In genomic region chr8:117527983-117528382, GRCm38 (mm10) we compare ENCODE assay signal across 24 mouse cellular contexts. TPM values are rescaled to one million over a fixed set of nuclear protein-coding genes. Genes with fewer than 3 reads are reported as not detected.
DNase-seq lines count a peak whose midpoint lies in the region; ATAC-seq and TF ChIP-seq lines count a peak whose summit lies in the region.
"Had no signal": no experiment of that assay in that cellular context is flagged by ENCODE, and none has a peak within 500 bp of the region (broad histone marks: within the 10 kb centered on the region; RNA-seq: fewer than 3 reads in every experiment).

No protein-coding gene starts in this region.

- no peak overlapping the region for H3K4me2 ChIP-seq in heart, embryonic 11.5 days
- H3K4me2 ChIP-seq in midbrain, embryonic 11.5 days: no peak overlapping the region
- no peak overlapping the region for H3K4me2 ChIP-seq in midbrain, postnatal 0 days (ENCODE audit: low read depth, low read length, poor library complexity, severe bottlenecking)
- H3K4me2 ChIP-seq: hindbrain, embryonic 15.5 days; intestine, embryonic 15.5 days; limb, embryonic 12.5 days; liver, embryonic 13.5 days; lung, embryonic 15.5 days had no signal

- no peaks in the 10 kb centered on the region for H3K9me3 ChIP-seq in heart, embryonic 10.5 days
- no peaks in the 10 kb centered on the region for H3K9me3 ChIP-seq in heart, embryonic 11.5 days (replicated peaks; ENCODE audit: control insufficient read depth, low read length)
- no peaks in the 10 kb centered on the region for H3K9me3 ChIP-seq in midbrain, embryonic 11.5 days (ENCODE audit: control insufficient read depth, low read length)
- no peaks in the 10 kb centered on the region for H3K9me3 ChIP-seq in midbrain, postnatal 0 days (ENCODE audit: low read length)
- H3K9me3 ChIP-seq: hindbrain, embryonic 15.5 days; intestine, embryonic 15.5 days; limb, embryonic 12.5 days; liver, embryonic 13.5 days; lung, embryonic 15.5 days had no signal

- ATAC-seq in heart, embryonic 11.5 days (replicated peaks; ENCODE audit: insufficient number of reproducible peaks, low FRiP score, low TSS enrichment): no peak
- no peak for ATAC-seq in midbrain, embryonic 11.5 days (ENCODE audit: low FRiP score)
- no peak for ATAC-seq in midbrain, postnatal 0 days (ENCODE audit: low FRiP score)
- ATAC-seq in neutrophil, adult 5-6 weeks (ENCODE audit: extremely low read depth, insufficient number of reproducible peaks, low FRiP score, poor library complexity, severe bottlenecking): peak; percentile 56
- ATAC-seq: forebrain, embryonic 16.5 days; intestine, embryonic 15.5 days had no signal

- peaks cover 23% of the 10 kb centered on the region for H3K4me1 ChIP-seq in heart, embryonic 10.5 days
- peaks cover 10% of the 10 kb centered on the region for H3K4me1 ChIP-seq in heart, embryonic 11.5 days (ENCODE audit: control insufficient read depth, insufficient read depth, low read length)
- H3K4me1 ChIP-seq in midbrain, embryonic 11.5 days (ENCODE audit: control insufficient read depth, insufficient read depth, low read length): no peaks in the 10 kb centered on the region
- H3K4me1 ChIP-seq in midbrain, postnatal 0 days (ENCODE audit: insufficient read depth, low read length): no peaks in the 10 kb centered on the region
- H3K4me1 ChIP-seq: hindbrain, embryonic 15.5 days; intestine, embryonic 15.5 days; limb, embryonic 12.5 days; lung, embryonic 15.5 days had no signal

- peak overlapping the region; percentile 47; the same call in 1 of the 2 replicates for H3K27ac ChIP-seq in heart, embryonic 10.5 days
- no peak overlapping the region for H3K27ac ChIP-seq in heart, embryonic 11.5 days (ENCODE audit: low read depth, low read length)
- no peak overlapping the region for H3K27ac ChIP-seq in midbrain, embryonic 11.5 days (ENCODE audit: low read depth, low read length)
- no peak overlapping the region for H3K27ac ChIP-seq in midbrain, postnatal 0 days (ENCODE audit: low read depth, low read length)
- H3K27ac ChIP-seq: hindbrain, embryonic 15.5 days; intestine, embryonic 15.5 days; limb, embryonic 12.5 days; liver, embryonic 13.5 days; lung, embryonic 15.5 days had no signal

- H3K36me3 ChIP-seq in heart, embryonic 10.5 days: no peaks in the 10 kb centered on the region
- no peaks in the 10 kb centered on the region for H3K36me3 ChIP-seq in heart, embryonic 11.5 days (ENCODE audit: control insufficient read depth, insufficient read depth, low read length)
- no peaks in the 10 kb centered on the region for H3K36me3 ChIP-seq in midbrain, embryonic 11.5 days (ENCODE audit: control insufficient read depth, insufficient read depth, low read length)
- no peaks in the 10 kb centered on the region for H3K36me3 ChIP-seq in midbrain, postnatal 0 days (ENCODE audit: insufficient read depth, low read length)
- H3K36me3 ChIP-seq in splenic B cell, adult 2 months (ENCODE audit: control insufficient read depth, insufficient read depth, low read length, poor library complexity, severe bottlenecking): no peaks in the 10 kb centered on the region; the same call in 1 of the 2 replicates
- H3K36me3 ChIP-seq: hindbrain, embryonic 15.5 days; intestine, embryonic 15.5 days; limb, embryonic 12.5 days; liver, embryonic 13.5 days; lung, embryonic 15.5 days had no signal

- no peak for TF ChIP-seq CTCF in midbrain, postnatal 0 days (IDR thresholded peaks at IDR 0.05)

- no peaks in the 10 kb centered on the region for H3K27me3 ChIP-seq in heart, embryonic 10.5 days (ENCODE audit: insufficient read depth, poor library complexity, severe bottlenecking)
- H3K27me3 ChIP-seq in heart, embryonic 11.5 days (ENCODE audit: control insufficient read depth, insufficient read depth, low read length): no peaks in the 10 kb centered on the region
- H3K27me3 ChIP-seq in midbrain, embryonic 11.5 days (ENCODE audit: control insufficient read depth, insufficient read depth, low read length): no peaks in the 10 kb centered on the region
- no peaks in the 10 kb centered on the region for H3K27me3 ChIP-seq in midbrain, postnatal 0 days (ENCODE audit: insufficient read depth, low read length)
- no peaks in the 10 kb centered on the region for H3K27me3 ChIP-seq in splenic B cell, adult 2 months (ENCODE audit: control insufficient read depth, insufficient read depth, low read length, poor library complexity, severe bottlenecking)
- H3K27me3 ChIP-seq: hindbrain, embryonic 15.5 days; intestine, embryonic 15.5 days; limb, embryonic 12.5 days; liver, embryonic 13.5 days; lung, embryonic 15.5 days had no signal

- no peak overlapping the region for H3K4me3 ChIP-seq in heart, embryonic 10.5 days
- H3K4me3 ChIP-seq in heart, embryonic 11.5 days (ENCODE audit: low read depth, low read length): no peak overlapping the region
- no peak overlapping the region for H3K4me3 ChIP-seq in midbrain, embryonic 11.5 days (ENCODE audit: low read depth, low read length)
- H3K4me3 ChIP-seq in midbrain, postnatal 0 days (ENCODE audit: low read depth, low read length): no peak overlapping the region
- H3K4me3 ChIP-seq: hindbrain, embryonic 15.5 days; intestine, embryonic 15.5 days; limb, embryonic 12.5 days; liver, embryonic 13.5 days; lung, embryonic 15.5 days had no signal

- DNase-seq in heart, embryonic 10.5 days (ENCODE audit: low spot score): no peak
- DNase-seq in midbrain, embryonic 11.5 days (ENCODE audit: low spot score, missing footprints): peak; percentile 33
- DNase-seq in midbrain, postnatal 0 days (ENCODE audit: low spot score): no peak
- DNase-seq in splenic B cell, adult 2 months (ENCODE audit: low read depth, low spot score): peak; percentile 87
- no peak for DNase-seq in right cerebral cortex, postnatal 10 days (ENCODE audit: low spot score in 2 of 2)
- no peak for DNase-seq in embryo, embryonic 10.5 days (ENCODE audit: low spot score)
- DNase-seq: adrenal gland, adult 2 months; cerebellum, postnatal 14 days; embryo, embryonic 11 days; gastrocnemius, postnatal 25 days; heart, postnatal 4 days; kidney, adult 9 months; kidney, postnatal 4 days; liver, embryonic 13.5 days; right cerebral cortex, postnatal 14 days; thymus, adult 18-20 months; thymus, postnatal 4 days had no signal

- 73% methylated on average over 5 of the region's 5 CpGs for WGBS in heart, embryonic 10.5 days
- 71% methylated on average over 5 of the region's 5 CpGs for WGBS in heart, embryonic 11.5 days (ENCODE audit: insufficient replicate concordance)
- WGBS in midbrain, embryonic 11.5 days: 74% methylated on average over 5 of the region's 5 CpGs
- whole genome bisulfite sequencing in midbrain, postnatal 0 days: 72% methylated on average over 5 of the region's 5 CpGs

- H3K9ac ChIP-seq in heart, embryonic 11.5 days (ENCODE audit: low read depth, low read length): no peak overlapping the region
- H3K9ac ChIP-seq in midbrain, embryonic 11.5 days (ENCODE audit: low read length): no peak overlapping the region
- H3K9ac ChIP-seq in midbrain, postnatal 0 days (replicated peaks; ENCODE audit: low read length, poor library complexity, severe bottlenecking): no peak overlapping the region
- H3K9ac ChIP-seq: hindbrain, embryonic 15.5 days; intestine, embryonic 15.5 days; limb, embryonic 12.5 days; liver, embryonic 13.5 days; lung, embryonic 15.5 days had no signal

RNA-seq across cellular contexts. Expression of gene Plcg2, which starts 29.9 kb away (rescaled TPM):
- 6.8 and 8.3 TPM in 2 replicates for polyA plus RNA-seq in heart, embryonic 10.5 days (2016; fragmentation: Nextera tagmentation; extraction: Ambion mirVana)
- 4.7 and 6.7 TPM in 2 replicates for polyA plus RNA-seq in heart, embryonic 11.5 days (2014; fragmentation: Nextera tagmentation; extraction: Ambion mirVana)
- 2.2 and 2.3 TPM in 2 replicates for polyA plus RNA-seq in midbrain, embryonic 11.5 days (2014; fragmentation: Nextera tagmentation; extraction: Ambion mirVana)
- 2.4 and 2.6 TPM in 2 replicates for total RNA-seq in midbrain, postnatal 0 days (2014; rRNA removed)
- polyA plus RNA-seq in midbrain, postnatal 0 days (2015; fragmentation: Nextera tagmentation; extraction: Ambion mirVana): 1.5 and 1.9 TPM in 2 replicates
- 220 and 238 TPM in 2 replicates for total RNA-seq in neutrophil, adult 5-6 weeks (2017)

Comparison
In these comparisons a context has a peak if more than half of its experiments do, and no peak if none do; other contexts are left out.
1. DNase-seq: peak in midbrain, embryonic 11.5 days (single experiment) and splenic B cell, adult 2 months (single experiment); none in heart, embryonic 10.5 days (single experiment), midbrain, postnatal 0 days (single experiment), right cerebral cortex, postnatal 10 days (0 of 2) and embryo, embryonic 10.5 days (single experiment).